Mouse (Mus musculus) bone marrow, adult 2 months (tissue): Measurements from ENCODE around the gene Aldh3b2.

Source experiments
- CTCF ChIP-seq: fragments of 200-500 bp; IDR thresholded peaks from 2 replicates; pipeline ENCODE4 v1.5.1; 2011; ENCODE audit warnings: low read length, control low read depth; ENCODE audit not compliant: control insufficient read depth, insufficient read depth
- POLR2A ChIP-seq: fragments of 200-500 bp; IDR thresholded peaks from 2 replicates; pipeline ENCODE4 v1.6.1; 2011; ENCODE audit warnings: low read depth, mild to moderate bottlenecking, control low read depth, low read length, borderline replicate concordance; ENCODE audit not compliant: control insufficient read depth

- TF ChIP-seq CTCF (peak; percentile 34; the same call in 1 of the 2 replicates), POLR2A (no peak)
These were observed 9.7 kb upstream of the Aldh3b2 start for GRCm38 (mm10) chr19:3962469-3962868.
